In the genomic region with DNA sequence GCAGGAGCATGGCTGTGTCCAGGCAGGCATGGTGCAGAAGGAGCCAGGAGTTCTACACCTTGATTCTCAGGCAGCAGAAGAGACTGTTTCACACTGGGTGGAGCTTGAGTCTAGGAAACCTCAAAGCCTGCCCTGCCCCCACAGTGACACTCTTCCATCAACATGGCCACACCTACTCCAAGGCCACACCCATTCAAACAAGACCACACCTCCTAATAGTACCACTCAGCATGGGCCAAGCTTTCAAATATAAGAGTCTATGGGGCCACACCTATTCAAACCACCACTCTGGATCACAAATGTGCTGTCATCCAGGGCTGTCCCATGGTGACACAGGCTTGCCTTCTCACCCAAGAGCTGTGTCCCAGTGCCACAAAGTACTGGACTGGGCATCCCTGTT, we compare ENCODE assay signal across 19 mouse cellular contexts. TPM values are rescaled to one million over a fixed set of nuclear protein-coding genes. Genes with fewer than 3 reads are reported as not detected.
DNase-seq lines count a peak whose midpoint lies in the region; ATAC-seq and TF ChIP-seq lines count a peak whose summit lies in the region.
"Had no signal": no experiment of that assay in that cellular context is flagged by ENCODE, and none has a peak within 500 bp of the region (broad histone marks: within the 10 kb centered on the region; RNA-seq: fewer than 3 reads in every experiment).

No protein-coding gene starts in this region.

- DNase-seq in intestine, embryonic 14.5 days (ENCODE audit: low spot score), result no peak
- DNase-seq in lung, postnatal 10 days, result peak; percentile 24
- DNase-seq in lung, adult 2 months, result no peak
- DNase-seq in R1 (ENCODE audit: low read depth, low spot score), result peak; percentile 95
- peak; percentile 35 for DNase-seq in stomach, postnatal 0 days (ENCODE audit: low spot score)
- DNase-seq in left cerebral cortex, adult 11 months (ENCODE audit: low spot score), result no peak
- DNase-seq: cerebellum, adult 2 months; cerebellum, postnatal 36 days; gastrocnemius, postnatal 14 days; heart, postnatal 14 days; kidney, adult 11 months; lung, postnatal 36 days; thymus, postnatal 14 days had no signal

- H3K9ac ChIP-seq in intestine, embryonic 14.5 days (ENCODE audit: low read length), result no peak overlapping the region
- no peak overlapping the region for H3K9ac ChIP-seq in intestine, embryonic 15.5 days
- no peak overlapping the region for H3K9ac ChIP-seq in stomach, postnatal 0 days (ENCODE audit: low read length)
- H3K9ac ChIP-seq: forebrain, embryonic 15.5 days; midbrain, embryonic 12.5 days had no signal

- no peak for TF ChIP-seq EP300 in stomach, postnatal 0 days (optimal IDR thresholded peaks at IDR 0.05)

- peaks cover 3% of the 10 kb centered on the region; the same call in 1 of the 2 replicates for H3K4me1 ChIP-seq in intestine, embryonic 14.5 days (replicated peaks; ENCODE audit: control insufficient read depth, insufficient read depth, low read length)
- H3K4me1 ChIP-seq in intestine, embryonic 15.5 days (replicated peaks), result peaks cover 5% of the 10 kb centered on the region
- H3K4me1 ChIP-seq in lung, adult 2 months (ENCODE audit: control insufficient read depth, insufficient read depth, low read length), result peaks cover 7% of the 10 kb centered on the region
- no peaks in the 10 kb centered on the region for H3K4me1 ChIP-seq in stomach, postnatal 0 days (replicated peaks; ENCODE audit: control insufficient read depth, insufficient read depth)

- no peaks in the 10 kb centered on the region for H3K9me3 ChIP-seq in intestine, embryonic 14.5 days (ENCODE audit: control insufficient read depth, low read length)
- H3K9me3 ChIP-seq in intestine, embryonic 15.5 days, result no peaks in the 10 kb centered on the region
- H3K9me3 ChIP-seq in stomach, postnatal 0 days (ENCODE audit: control insufficient read depth, low read length), result no peaks in the 10 kb centered on the region
- H3K9me3 ChIP-seq: forebrain, embryonic 15.5 days; heart, embryonic 10.5 days; midbrain, embryonic 12.5 days had no signal

- ATAC-seq in intestine, embryonic 14.5 days (replicated peaks; ENCODE audit: low FRiP score, low TSS enrichment, low read depth), result peak; percentile 22
- no peak for ATAC-seq in intestine, embryonic 15.5 days
- ATAC-seq in stomach, postnatal 0 days (ENCODE audit: low FRiP score, low TSS enrichment), result peak; percentile 53; the same call in 1 of the 2 replicates
- ATAC-seq: forebrain, embryonic 15.5 days; hindbrain, embryonic 16.5 days had no signal

- H3K27ac ChIP-seq in intestine, embryonic 14.5 days (ENCODE audit: low read depth), result no peak overlapping the region
- H3K27ac ChIP-seq in intestine, embryonic 15.5 days, result no peak overlapping the region
- H3K27ac ChIP-seq in stomach, postnatal 0 days (replicated peaks), result no peak overlapping the region
- H3K27ac ChIP-seq: forebrain, embryonic 15.5 days; heart, embryonic 10.5 days; midbrain, embryonic 12.5 days had no signal

- no peak overlapping the region for H3K4me3 ChIP-seq in intestine, embryonic 14.5 days (ENCODE audit: low read depth, low read length)
- no peak overlapping the region for H3K4me3 ChIP-seq in intestine, embryonic 15.5 days (replicated peaks)
- H3K4me3 ChIP-seq in lung, adult 2 months (replicated peaks; ENCODE audit: extremely low read depth, low read depth, low read length), result no peak overlapping the region
- no peak overlapping the region for H3K4me3 ChIP-seq in stomach, postnatal 0 days (ENCODE audit: low read depth, low read length)
- H3K4me3 ChIP-seq: erythroblast, embryonic 14.5 days; forebrain, embryonic 15.5 days; heart, embryonic 10.5 days; midbrain, embryonic 12.5 days had no signal

- no peaks in the 10 kb centered on the region for H3K36me3 ChIP-seq in intestine, embryonic 14.5 days (ENCODE audit: control insufficient read depth, insufficient read depth, low read length)
- H3K36me3 ChIP-seq in intestine, embryonic 15.5 days, result no peaks in the 10 kb centered on the region
- no peaks in the 10 kb centered on the region for H3K36me3 ChIP-seq in stomach, postnatal 0 days (ENCODE audit: control insufficient read depth, insufficient read depth, low read length)
- H3K36me3 ChIP-seq: forebrain, embryonic 15.5 days; heart, embryonic 10.5 days; midbrain, embryonic 12.5 days had no signal

- H3K27me3 ChIP-seq in intestine, embryonic 14.5 days (replicated peaks; ENCODE audit: control insufficient read depth, insufficient read depth, low read length), result no peaks in the 10 kb centered on the region
- no peaks in the 10 kb centered on the region for H3K27me3 ChIP-seq in intestine, embryonic 15.5 days (replicated peaks)
- no peaks in the 10 kb centered on the region for H3K27me3 ChIP-seq in stomach, postnatal 0 days (ENCODE audit: control insufficient read depth, insufficient read depth, low read length)
- H3K27me3 ChIP-seq: forebrain, embryonic 15.5 days; midbrain, embryonic 12.5 days had no signal

- TF ChIP-seq CTCF in lung, adult 2 months (IDR thresholded peaks at IDR 0.05; ENCODE audit: insufficient read depth, low read length), result no peak
- TF ChIP-seq CTCF in stomach, postnatal 0 days (IDR thresholded peaks at IDR 0.05; ENCODE audit: low read depth), result no peak

- no peak overlapping the region for H3K4me2 ChIP-seq in intestine, embryonic 14.5 days (ENCODE audit: low read length)
- H3K4me2 ChIP-seq in intestine, embryonic 15.5 days (replicated peaks), result no peak overlapping the region
- H3K4me2 ChIP-seq in stomach, postnatal 0 days (replicated peaks; ENCODE audit: low read depth), result no peak overlapping the region
- H3K4me2 ChIP-seq: forebrain, embryonic 15.5 days; midbrain, embryonic 12.5 days had no signal

- no peak for TF ChIP-seq POLR2A in lung, adult 2 months (IDR thresholded peaks at IDR 0.05; ENCODE audit: borderline replicate concordance, extremely low read depth, low read depth, low read length)

RNA-seq across cellular contexts. Expression of a gene that starts 20.8 kb away (rescaled TPM):
- polyA plus RNA-seq in intestine, embryonic 14.5 days (2014; fragmentation: Nextera tagmentation; extraction: Ambion mirVana), result 52.9 and 53.3 TPM in 2 replicates
- 40.0 and 43.1 TPM in 2 replicates for polyA plus RNA-seq in intestine, embryonic 15.5 days (2015; fragmentation: Nextera tagmentation; extraction: Ambion mirVana)
- polyA plus RNA-seq in lung, adult 2 months (2012; rRNA removed), result 20.1 and 40.4 TPM in 2 replicates
- 20.0 and 20.8 TPM in 2 replicates for polyA plus RNA-seq in stomach, postnatal 0 days (2015; fragmentation: Nextera tagmentation; extraction: Ambion mirVana)
- polyA plus RNA-seq: erythroblast, embryonic 14.5 days had no signal

Comparison
In these comparisons a context has a peak if more than half of its experiments do, and no peak if none do; other contexts are left out.
1. DNase-seq: peak in lung, postnatal 10 days (single experiment), R1 (single experiment) and stomach, postnatal 0 days (single experiment); none in intestine, embryonic 14.5 days (single experiment), lung, adult 2 months (single experiment) and left cerebral cortex, adult 11 months (single experiment).